Mouse (Mus musculus) heart, embryonic 10.5 days (tissue): ENCODE measurements at regions not wholly inside any gene's neighbourhood (a gene's known extent, or its start where the extent isn't known, plus 50 kb on each side); places are given as distances from the start of the nearest gene placed in this dataset.

Source experiments
- DNase-seq: peaks from one replicate; pipeline ENCODE4 v3.0.0-alpha.2; 2017; ENCODE audit warnings: low spot score
- H3K27ac ChIP-seq: fragments of 300-500 bp; sonication (generic); 2 replicates; pipeline ENCODE4 v1.5.1; 2016; ENCODE audit warnings: mild to moderate bottlenecking
- H3K27me3 ChIP-seq: fragments of 300-500 bp; sonication (generic); 2 replicates; pipeline ENCODE4 v1.6.1; 2016; ENCODE audit warnings: mild to moderate bottlenecking; ENCODE audit not compliant: poor library complexity, insufficient read depth, severe bottlenecking
- H3K36me3 ChIP-seq: fragments of 300-500 bp; sonication (generic); 2 replicates; pipeline ENCODE4 v1.6.1; 2016; ENCODE audit warnings: mild to moderate bottlenecking, moderate library complexity
- H3K4me1 ChIP-seq: fragments of 300-500 bp; sonication (generic); 2 replicates; pipeline ENCODE4 v1.6.1; 2016; ENCODE audit warnings: mild to moderate bottlenecking
- H3K4me3 ChIP-seq: fragments of 300-500 bp; sonication (generic); 2 replicates; pipeline ENCODE4 v1.5.1; 2016; ENCODE audit warnings: mild to moderate bottlenecking, moderate library complexity
- H3K9me3 ChIP-seq: fragments of 300-500 bp; sonication (generic); 2 replicates; pipeline ENCODE4 v1.6.1; 2016; ENCODE audit warnings: mild to moderate bottlenecking, moderate library complexity
- WGBS: fragments of 180-500 bp; shearing (Covaris S2); methylation state at CpG from one replicate; pipeline ENCODE4 v1.1.7; 2016; 5-methylcytosine and 5-hydroxymethylcytosine counted together

DNA sequence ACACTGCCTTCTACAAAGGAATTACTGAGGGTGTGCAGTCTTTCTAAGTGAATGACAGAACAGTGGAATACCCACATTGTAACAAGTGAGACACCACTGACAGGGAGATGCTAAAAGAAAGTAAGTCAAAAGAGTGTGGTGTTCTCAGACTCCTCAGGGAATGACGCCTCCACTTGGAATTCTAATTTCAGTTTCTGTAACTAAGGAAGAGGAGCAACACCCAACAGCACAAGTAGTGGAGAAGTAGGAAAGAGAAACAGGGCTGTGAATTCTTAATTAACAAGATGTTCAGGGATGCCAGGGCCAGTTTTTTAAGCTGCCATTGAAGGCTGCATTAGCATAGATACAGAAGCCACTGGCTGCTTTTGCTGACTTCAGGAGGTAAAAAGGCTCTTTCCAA is 81.4 kb downstream of the Fscb start:
- Histone ChIP-seq H3K27me3 (no peaks in the 10 kb centered on the region), H3K4me1 (0 out of 2 replicates have a peak, but pooled peaks cover 4% of the 10 kb centered on the region), H3K4me3 (no peak overlapping the region), H3K36me3 (no peaks in the 10 kb centered on the region), H3K9me3 (no peaks in the 10 kb centered on the region), H3K27ac (no peak overlapping the region)
- WGBS: 65% methylated on average over 1 of the region's 1 CpGs
- no peak for DNase-seq

DNA sequence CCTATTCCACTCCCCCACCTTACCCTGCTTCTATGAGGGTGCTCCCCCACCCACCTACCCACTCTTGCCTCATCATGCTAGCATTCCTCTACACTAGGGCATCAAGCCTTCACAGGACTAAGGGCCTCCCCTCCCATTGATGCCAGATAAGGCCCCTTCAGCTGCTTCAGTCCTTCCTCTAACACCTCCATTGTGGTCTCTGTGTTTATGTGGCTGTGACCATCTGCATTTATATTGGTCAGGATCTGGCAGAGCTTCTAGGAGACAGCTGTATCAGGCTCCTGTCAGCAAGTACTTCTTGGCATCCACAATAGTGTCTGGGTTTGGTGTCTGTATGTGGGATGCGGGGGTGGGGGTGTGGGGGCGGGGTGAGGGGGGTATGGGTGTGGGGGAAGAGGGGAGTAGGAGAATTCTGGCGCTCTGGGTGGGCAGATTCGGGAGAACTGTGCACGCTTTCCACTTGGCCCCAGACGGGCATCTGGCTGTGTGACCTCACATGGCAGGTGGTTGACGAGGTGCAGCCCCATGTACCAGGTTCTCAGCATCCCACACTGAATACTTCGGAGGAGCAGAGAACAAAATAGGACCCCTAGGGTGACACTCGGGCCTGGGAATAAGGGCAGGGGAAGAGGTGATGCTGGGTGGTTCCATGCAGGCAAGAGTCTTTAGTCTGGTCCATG is 84.6 kb downstream of the Fscb start:
- Histone ChIP-seq H3K36me3 (no peaks in the 10 kb centered on the region), H3K4me3 (no peak overlapping the region), H3K9me3 (no peaks in the 10 kb centered on the region), H3K27ac (peak overlapping the region; percentile 29; the same call in 1 of the 2 replicates), H3K4me1 (0 out of 2 replicates have a peak, but pooled peaks cover 4% of the 10 kb centered on the region), H3K27me3 (no peaks in the 10 kb centered on the region)
- DNase-seq: no peak
- WGBS: 42% methylated on average over 9 of the region's 9 CpGs

DNA sequence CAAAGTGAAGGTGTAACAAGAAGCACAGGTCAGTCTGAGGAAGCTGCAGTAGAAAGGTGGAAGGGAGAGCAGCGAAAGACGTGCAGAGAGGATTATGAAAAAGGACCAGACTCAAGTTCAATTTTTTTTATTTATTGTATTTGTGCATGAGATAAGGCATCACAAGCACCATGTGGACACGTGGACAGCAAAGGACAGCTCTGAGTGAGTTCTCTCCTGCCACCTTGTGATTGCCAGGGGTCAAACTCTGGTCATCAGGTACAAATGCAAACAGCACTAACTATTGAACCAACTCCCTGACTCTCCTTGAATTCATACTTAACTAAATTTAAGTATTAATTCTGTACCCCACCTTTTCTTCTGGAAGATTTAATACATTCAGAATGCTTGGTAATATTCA is 109.5 kb downstream of the Fscb start:
- Histone ChIP-seq H3K9me3 (no peaks in the 10 kb centered on the region), H3K27me3 (no peaks in the 10 kb centered on the region), H3K4me3 (no peak overlapping the region), H3K36me3 (no peaks in the 10 kb centered on the region), H3K4me1 (no peaks in the 10 kb centered on the region), H3K27ac (no peak overlapping the region)
- DNase-seq: no peak
- 66% methylated on average over 3 of the region's 3 CpGs for WGBS

DNA sequence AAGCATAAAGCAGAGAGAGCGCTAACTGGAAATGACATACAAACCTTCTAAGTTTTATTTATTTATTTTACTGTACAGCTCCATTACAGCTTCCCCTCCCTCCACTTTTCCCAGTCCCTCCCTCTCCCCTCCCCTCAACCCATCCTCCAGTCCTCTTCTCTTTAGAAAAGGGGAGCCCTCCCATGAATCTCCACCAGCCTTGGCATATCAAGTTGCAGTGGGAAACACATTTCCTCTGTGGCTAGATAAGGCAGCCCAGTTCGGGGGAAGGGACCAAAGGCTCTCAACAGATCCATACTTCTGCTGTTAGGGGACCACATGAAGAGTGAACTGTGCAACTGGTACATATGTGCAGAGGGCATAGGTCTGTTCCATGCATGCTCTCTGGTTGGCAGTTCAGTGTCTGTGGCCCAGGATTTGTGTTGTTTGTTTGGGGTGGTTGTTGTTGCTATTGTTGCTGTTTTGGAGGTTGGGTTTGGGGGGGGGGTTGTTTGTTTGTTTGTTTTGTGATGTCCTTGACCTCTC is 112.8 kb downstream of the Fscb start:
- H3K4me3 ChIP-seq: no peak overlapping the region
- H3K4me1 ChIP-seq: no peaks in the 10 kb centered on the region
- WGBS: 63% methylated on average over 2 of the region's 2 CpGs
- no peak for DNase-seq
- no peaks in the 10 kb centered on the region for H3K27me3 ChIP-seq
- no peak overlapping the region for H3K27ac ChIP-seq
- H3K9me3 ChIP-seq: no peaks in the 10 kb centered on the region
- H3K36me3 ChIP-seq: no peaks in the 10 kb centered on the region

DNA sequence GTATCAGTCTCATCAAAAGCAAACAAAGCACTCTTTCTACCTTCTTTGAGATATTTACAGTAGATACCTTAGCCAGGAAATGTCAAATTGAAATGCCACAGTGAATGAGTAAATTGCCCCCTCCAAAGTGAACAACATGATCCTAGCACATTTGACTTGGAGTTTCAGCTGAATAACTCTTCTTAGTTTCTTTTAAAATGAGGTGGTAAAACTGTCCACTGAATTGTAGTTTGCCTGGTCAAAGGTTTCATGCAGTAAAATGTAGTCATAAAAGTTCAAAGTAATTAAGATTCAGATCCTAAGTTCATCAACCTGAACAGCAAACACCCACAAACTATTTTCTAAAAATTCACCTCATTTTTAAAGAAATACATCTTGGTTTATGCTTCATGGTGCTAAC is 113.8 kb downstream of the Fscb start:
- no peak for DNase-seq
- H3K9me3 ChIP-seq: no peaks in the 10 kb centered on the region
- H3K4me1 ChIP-seq: no peaks in the 10 kb centered on the region
- H3K4me3 ChIP-seq: no peak overlapping the region
- H3K27ac ChIP-seq: no peak overlapping the region
- H3K27me3 ChIP-seq: no peaks in the 10 kb centered on the region
- H3K36me3 ChIP-seq: no peaks in the 10 kb centered on the region

DNA sequence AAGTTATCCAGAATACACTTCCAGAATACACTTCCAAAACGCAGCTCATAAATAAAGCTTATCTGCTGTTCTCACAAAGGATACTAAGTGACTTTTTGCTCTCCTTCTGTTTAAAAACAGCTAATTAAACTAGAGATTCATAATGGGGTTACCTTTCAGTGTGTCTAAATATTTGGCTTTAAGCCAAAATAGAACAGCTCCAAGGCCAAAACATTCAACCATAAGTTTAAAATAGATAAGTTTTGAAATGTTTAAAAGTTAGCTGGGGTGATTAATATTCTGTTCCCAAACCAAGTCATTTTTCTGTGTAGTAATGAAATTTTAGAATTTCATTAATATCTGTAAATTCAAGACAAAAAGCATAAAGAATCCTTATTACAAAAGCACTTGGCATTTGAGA is 130.7 kb downstream of the Fscb start:
- no peak overlapping the region for H3K27ac ChIP-seq
- no peaks in the 10 kb centered on the region for H3K27me3 ChIP-seq
- no peaks in the 10 kb centered on the region for H3K9me3 ChIP-seq
- WGBS: 65% methylated on average over 1 of the region's 1 CpGs
- H3K4me3 ChIP-seq: no peak overlapping the region
- DNase-seq: no peak
- no peaks in the 10 kb centered on the region for H3K4me1 ChIP-seq
- no peaks in the 10 kb centered on the region for H3K36me3 ChIP-seq

DNA sequence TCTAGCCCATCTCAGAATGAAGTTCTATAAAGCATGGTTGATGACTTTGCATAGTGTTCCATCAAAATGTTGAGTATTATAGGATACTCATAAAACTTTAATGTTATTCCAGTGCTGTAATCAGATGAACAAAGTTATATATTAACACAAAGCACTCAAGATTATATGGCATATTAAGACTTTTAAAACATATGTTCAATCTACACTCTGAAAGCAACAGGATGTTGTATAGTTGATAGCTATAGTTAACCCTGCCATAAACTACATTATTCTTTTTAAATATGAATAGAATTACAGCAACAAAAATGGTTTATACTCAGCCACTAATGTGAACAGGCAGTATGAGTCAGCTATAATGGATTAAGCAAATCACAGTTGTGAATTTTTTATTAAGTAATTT is 139.3 kb downstream of the Fscb start:
- Histone ChIP-seq H3K4me3 (no peak overlapping the region), H3K36me3 (no peaks in the 10 kb centered on the region), H3K27me3 (no peaks in the 10 kb centered on the region), H3K4me1 (no peaks in the 10 kb centered on the region), H3K27ac (no peak overlapping the region), H3K9me3 (no peaks in the 10 kb centered on the region)
- DNase-seq: no peak
